Mouse (Mus musculus): ENCODE data around the gene Atp6v1e1.

DNA sequence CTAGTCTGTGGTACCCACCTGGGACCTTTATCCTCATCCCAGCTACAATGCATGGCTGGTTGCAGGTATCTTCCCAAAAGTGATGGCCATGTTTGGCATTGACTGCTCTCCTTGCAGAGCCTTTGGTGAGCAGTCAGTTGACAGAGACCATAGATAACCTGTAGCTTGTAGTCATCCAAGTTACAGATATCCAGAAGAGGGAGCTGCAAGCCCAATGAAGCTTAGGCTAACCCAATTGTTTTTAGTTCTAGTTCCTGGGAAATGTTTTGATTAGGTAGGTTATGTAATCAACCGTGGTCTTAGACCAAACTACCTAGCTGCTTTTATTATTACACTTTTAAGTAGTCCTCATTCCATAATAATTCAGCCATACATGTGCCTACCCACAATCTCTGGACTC is 51.2 kb downstream of the Atp6v1e1 start:
- TF ChIP-seq CTCF (IDR thresholded peaks at IDR 0.05; ENCODE audit: low read depth) (peak; percentile 31), EP300 (IDR thresholded peaks at IDR 0.05; ENCODE audit: low read depth) (no peak)

Data from liver, postnatal 0 days (tissue).